Mouse (Mus musculus) neural tube, embryonic 15.5 days (tissue): ENCODE data around the gene Rapgef6. TPM values are rescaled to one million over a fixed set of nuclear protein-coding genes. Genes with fewer than 3 reads are reported as not detected.

ENCODE experiments used
- ATAC-seq: fragments of 200-750 bp; cut with Nextera tagmentation; 2 replicates; pipeline ENCODE4 v1.8.0; 2017; ENCODE audit warnings: mild to moderate bottlenecking, moderate TSS enrichment, moderate library complexity; ENCODE audit not compliant: low FRiP score
- H3K27ac ChIP-seq: fragments of 300-500 bp; sonication (generic); replicated peaks from 2 replicates; pipeline ENCODE4 v1.5.1; 2015; ENCODE audit warnings: mild to moderate bottlenecking, inconsistent platforms
- H3K27me3 ChIP-seq: fragments of 300-500 bp; sonication (generic); replicated peaks from 2 replicates; pipeline ENCODE4 v1.6.1; 2015; ENCODE audit warnings: inconsistent platforms
- H3K36me3 ChIP-seq: fragments of 300-500 bp; sonication (generic); 2 replicates; pipeline ENCODE4 v1.6.1; 2015; ENCODE audit warnings: inconsistent platforms
- H3K4me1 ChIP-seq: fragments of 300-500 bp; sonication (generic); 2 replicates; pipeline ENCODE4 v1.6.1; 2015; ENCODE audit warnings: inconsistent platforms
- H3K4me2 ChIP-seq: fragments of 300-500 bp; sonication (generic); 2 replicates; pipeline ENCODE4 v1.6.1; 2015; ENCODE audit warnings: inconsistent platforms, mild to moderate bottlenecking, moderate library complexity
- H3K4me3 ChIP-seq: fragments of 300-500 bp; sonication (generic); replicated peaks from 2 replicates; pipeline ENCODE4 v1.5.1; 2015; ENCODE audit warnings: mild to moderate bottlenecking, inconsistent platforms
- H3K9ac ChIP-seq: fragments of 300-500 bp; sonication (generic); replicated peaks from 2 replicates; pipeline ENCODE4 v1.6.1; 2015; ENCODE audit warnings: mild to moderate bottlenecking, inconsistent platforms
- H3K9me3 ChIP-seq: fragments of 300-500 bp; sonication (generic); replicated peaks from 2 replicates; pipeline ENCODE4 v1.6.1; 2016; ENCODE audit warnings: inconsistent platforms
- whole genome bisulfite sequencing: fragments of 180-500 bp; shearing (Covaris S2); methylation state at CpG from one replicate; pipeline ENCODE4 v1.1.7; 2015; ENCODE audit warnings: mixed read lengths; 5-methylcytosine and 5-hydroxymethylcytosine counted together
- polyA plus RNA-seq: library from polyadenylated mRNA; unstranded; fragments of >200 nt; fragmentation: Nextera tagmentation; extraction: Ambion mirVana; gene quantifications from 2 replicates; pipeline ENCODE4 v1.2.1, GENCODE M21; 2015

The Rapgef6 gene
- polyA plus RNA-seq, 1 experiment from 2014 or later: 36.5 TPM

GRCm38 (mm10) chr11:54724353-54725034 lies 201.8 kb downstream of the Rapgef6 start:
- peaks cover 38% of the 10 kb centered on the region for H3K36me3 ChIP-seq
- H3K27ac ChIP-seq: no peak overlapping the region
- no peaks in the 10 kb centered on the region for H3K9me3 ChIP-seq
- H3K4me2 ChIP-seq: no peak overlapping the region
- 87% methylated on average over 4 of the region's 4 CpGs for WGBS
- H3K27me3 ChIP-seq: no peaks in the 10 kb centered on the region
- no peak overlapping the region for H3K4me3 ChIP-seq
- no peak overlapping the region for H3K9ac ChIP-seq
- 0 out of 2 replicates have a peak, but pooled peaks cover 3% of the 10 kb centered on the region for H3K4me1 ChIP-seq
- ATAC-seq: no peak

- H3K9me3 ChIP-seq: no peaks in the 10 kb centered on the region
- 88% methylated on average over 3 of the region's 3 CpGs for WGBS
- no peak overlapping the region for H3K4me2 ChIP-seq
- ATAC-seq: no peak
- H3K27me3 ChIP-seq: no peaks in the 10 kb centered on the region
- peaks cover 29% of the 10 kb centered on the region for H3K36me3 ChIP-seq
- no peak overlapping the region for H3K4me3 ChIP-seq
- no peak overlapping the region for H3K9ac ChIP-seq
- H3K4me1 ChIP-seq: 0 out of 2 replicates have a peak, but pooled peaks cover 3% of the 10 kb centered on the region
- no peak overlapping the region for H3K27ac ChIP-seq
Observed at GRCm38 (mm10) chr11:54726571-54727062, 204.0 kb downstream of the Rapgef6 start.

GRCm38 (mm10) chr11:54727327-54727901 lies 204.8 kb downstream of the Rapgef6 start:
- H3K4me2 ChIP-seq: no peak overlapping the region
- H3K9me3 ChIP-seq: no peaks in the 10 kb centered on the region
- H3K36me3 ChIP-seq: peaks cover 22% of the 10 kb centered on the region
- no peak overlapping the region for H3K9ac ChIP-seq
- H3K4me3 ChIP-seq: no peak overlapping the region
- H3K27me3 ChIP-seq: no peaks in the 10 kb centered on the region
- 0 out of 2 replicates have a peak, but pooled peaks cover 3% of the 10 kb centered on the region for H3K4me1 ChIP-seq
- 79% methylated on average over 5 of the region's 5 CpGs for WGBS
- ATAC-seq: no peak
- no peak overlapping the region for H3K27ac ChIP-seq

GRCm38 (mm10) chr11:54728371-54728770 lies 205.7 kb downstream of the Rapgef6 start:
- H3K36me3 ChIP-seq: peaks cover 18% of the 10 kb centered on the region
- no peak overlapping the region for H3K4me3 ChIP-seq
- no peak overlapping the region for H3K27ac ChIP-seq
- no peaks in the 10 kb centered on the region for H3K27me3 ChIP-seq
- no peak for ATAC-seq
- no peaks in the 10 kb centered on the region for H3K9me3 ChIP-seq
- WGBS: 74% methylated on average over 2 of the region's 2 CpGs
- 0 out of 2 replicates have a peak, but pooled peaks cover 3% of the 10 kb centered on the region for H3K4me1 ChIP-seq
- no peak overlapping the region for H3K4me2 ChIP-seq
- H3K9ac ChIP-seq: no peak overlapping the region

GRCm38 (mm10) chr11:54729311-54729710 lies 206.7 kb downstream of the Rapgef6 start:
- no peak for ATAC-seq
- Histone ChIP-seq H3K36me3 (peaks cover 17% of the 10 kb centered on the region), H3K9me3 (no peaks in the 10 kb centered on the region), H3K4me1 (peaks cover 6% of the 10 kb centered on the region; the same call in 1 of the 2 replicates), H3K27ac (no peak overlapping the region), H3K27me3 (no peaks in the 10 kb centered on the region), H3K4me3 (no peak overlapping the region), H3K4me2 (no peak overlapping the region), H3K9ac (no peak overlapping the region)
- 95% methylated on average over 3 of the region's 3 CpGs for WGBS

- 94% methylated on average over 5 of the region's 5 CpGs for WGBS
Observed at GRCm38 (mm10) chr11:54730931-54731330, 208.3 kb downstream of the Rapgef6 start.

GRCm38 (mm10) chr11:54731367-54731766 lies 208.7 kb downstream of the Rapgef6 start:
- 83% methylated on average over 7 of the region's 7 CpGs for WGBS

More at GRCm38 (mm10) chr11:54730931-54731330, 208.3 kb downstream of the Rapgef6 start:
- ATAC-seq: no peak
- Histone ChIP-seq H3K9ac (no peak overlapping the region), H3K4me2 (no peak overlapping the region), H3K4me1 (peaks cover 5% of the 10 kb centered on the region), H3K27ac (no peak overlapping the region), H3K27me3 (no peaks in the 10 kb centered on the region), H3K9me3 (no peaks in the 10 kb centered on the region), H3K4me3 (no peak overlapping the region), H3K36me3 (peaks cover 16% of the 10 kb centered on the region)

GRCm38 (mm10) chr11:54733546-54733945 lies 210.9 kb downstream of the Rapgef6 start:
- no peak overlapping the region for H3K9ac ChIP-seq
- no peak overlapping the region for H3K27ac ChIP-seq
- no peaks in the 10 kb centered on the region for H3K9me3 ChIP-seq
- no peak overlapping the region for H3K4me3 ChIP-seq
- no peaks in the 10 kb centered on the region for H3K27me3 ChIP-seq
- H3K4me2 ChIP-seq: no peak overlapping the region
- no peak for ATAC-seq
- WGBS: 74% methylated on average over 7 of the region's 7 CpGs
- peaks cover 14% of the 10 kb centered on the region; the same call in 1 of the 2 replicates for H3K36me3 ChIP-seq
- H3K4me1 ChIP-seq: peaks cover 5% of the 10 kb centered on the region

More at GRCm38 (mm10) chr11:54731367-54731766, 208.7 kb downstream of the Rapgef6 start:
- Histone ChIP-seq H3K4me1 (peaks cover 5% of the 10 kb centered on the region), H3K27ac (no peak overlapping the region), H3K9ac (no peak overlapping the region), H3K9me3 (no peaks in the 10 kb centered on the region), H3K36me3 (peaks cover 12% of the 10 kb centered on the region), H3K4me3 (no peak overlapping the region), H3K4me2 (no peak overlapping the region), H3K27me3 (no peaks in the 10 kb centered on the region)
- no peak for ATAC-seq

- no peak overlapping the region for H3K4me3 ChIP-seq
- no peak for ATAC-seq
- no peaks in the 10 kb centered on the region for H3K9me3 ChIP-seq
- H3K4me1 ChIP-seq: peaks cover 5% of the 10 kb centered on the region
- H3K27ac ChIP-seq: no peak overlapping the region
- no peak overlapping the region for H3K9ac ChIP-seq
- WGBS: 91% methylated on average over 1 of the region's 1 CpGs
- peaks cover 26% of the 10 kb centered on the region for H3K36me3 ChIP-seq
- no peaks in the 10 kb centered on the region for H3K27me3 ChIP-seq
- H3K4me2 ChIP-seq: no peak overlapping the region
Observed at GRCm38 (mm10) chr11:54735114-54735513, 212.5 kb downstream of the Rapgef6 start.

GRCm38 (mm10) chr11:54736903-54737302 lies 214.3 kb downstream of the Rapgef6 start:
- 91% methylated on average over 5 of the region's 5 CpGs for WGBS
- ATAC-seq: no peak
- no peak overlapping the region for H3K4me3 ChIP-seq
- H3K27ac ChIP-seq: no peak overlapping the region
- H3K27me3 ChIP-seq: no peaks in the 10 kb centered on the region
- peaks cover 5% of the 10 kb centered on the region for H3K4me1 ChIP-seq
- H3K9ac ChIP-seq: no peak overlapping the region
- no peaks in the 10 kb centered on the region for H3K9me3 ChIP-seq
- no peak overlapping the region for H3K4me2 ChIP-seq
- H3K36me3 ChIP-seq: peaks cover 29% of the 10 kb centered on the region

- Histone ChIP-seq H3K4me3 (no peak overlapping the region), H3K27ac (no peak overlapping the region), H3K27me3 (no peaks in the 10 kb centered on the region), H3K4me1 (peaks cover 4% of the 10 kb centered on the region), H3K9me3 (no peaks in the 10 kb centered on the region), H3K36me3 (peaks cover 29% of the 10 kb centered on the region), H3K9ac (no peak overlapping the region), H3K4me2 (no peak overlapping the region)
- no peak for ATAC-seq
- WGBS: 95% methylated on average over 4 of the region's 4 CpGs
Observed at GRCm38 (mm10) chr11:54739012-54739750, 216.5 kb downstream of the Rapgef6 start.
